Mouse (Mus musculus) G1E (cell line): Measurements from ENCODE around the gene Exosc8.

Source experiments
- CTCF ChIP-seq: IDR thresholded peaks from 2 replicates; pipeline ENCODE4 v1.5.1; 2012; ENCODE audit warnings: low read depth, low read length, inconsistent platforms, mixed read lengths
- GATA1 ChIP-seq: IDR thresholded peaks from 2 replicates; pipeline ENCODE4 v1.6.1; 2012; ENCODE audit warnings: borderline replicate concordance, low read length, inconsistent platforms, mixed read lengths
- GATA2 ChIP-seq: IDR thresholded peaks from 2 replicates; pipeline ENCODE4 v1.6.1; 2012; ENCODE audit warnings: low read depth, low read length, inconsistent platforms, borderline replicate concordance
- POLR2AphosphoS5 ChIP-seq: IDR thresholded peaks from 2 replicates; pipeline ENCODE4 v1.6.1; 2012; ENCODE audit warnings: low read depth, low read length, inconsistent platforms; ENCODE audit not compliant: insufficient replicate concordance
- TAL1 ChIP-seq: conservative IDR thresholded peaks from 2 replicates; pipeline ENCODE4 v1.6.1; 2012; ENCODE audit warnings: low read depth, low read length, inconsistent platforms, mixed read lengths

DNA sequence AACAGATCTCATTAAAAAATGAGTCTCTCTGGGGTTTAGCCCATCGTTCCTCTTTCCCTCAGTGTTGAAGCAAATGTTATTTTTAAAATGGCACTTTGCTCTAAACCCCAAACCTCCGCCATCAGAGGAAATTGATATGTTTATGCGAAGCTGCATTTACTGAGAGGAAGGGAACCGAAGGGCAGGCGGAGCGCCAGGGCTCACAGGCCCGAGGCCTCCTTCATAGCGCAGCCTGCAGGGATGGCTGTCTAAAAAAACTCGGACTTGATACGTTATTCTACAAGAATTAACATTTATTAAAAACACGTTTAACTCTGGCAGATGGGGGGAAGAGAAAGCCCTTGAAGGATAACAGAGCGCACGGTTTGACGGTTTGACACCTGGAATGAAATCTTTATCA lies 30.8 kb upstream of the Exosc8 start:
- TF ChIP-seq CTCF (no peak), GATA1 (no peak), TAL1 (no peak), POLR2AphosphoS5 (no peak), GATA2 (no peak)
